9 mouse cellular contexts compared by ENCODE assay signal in the genomic region with DNA sequence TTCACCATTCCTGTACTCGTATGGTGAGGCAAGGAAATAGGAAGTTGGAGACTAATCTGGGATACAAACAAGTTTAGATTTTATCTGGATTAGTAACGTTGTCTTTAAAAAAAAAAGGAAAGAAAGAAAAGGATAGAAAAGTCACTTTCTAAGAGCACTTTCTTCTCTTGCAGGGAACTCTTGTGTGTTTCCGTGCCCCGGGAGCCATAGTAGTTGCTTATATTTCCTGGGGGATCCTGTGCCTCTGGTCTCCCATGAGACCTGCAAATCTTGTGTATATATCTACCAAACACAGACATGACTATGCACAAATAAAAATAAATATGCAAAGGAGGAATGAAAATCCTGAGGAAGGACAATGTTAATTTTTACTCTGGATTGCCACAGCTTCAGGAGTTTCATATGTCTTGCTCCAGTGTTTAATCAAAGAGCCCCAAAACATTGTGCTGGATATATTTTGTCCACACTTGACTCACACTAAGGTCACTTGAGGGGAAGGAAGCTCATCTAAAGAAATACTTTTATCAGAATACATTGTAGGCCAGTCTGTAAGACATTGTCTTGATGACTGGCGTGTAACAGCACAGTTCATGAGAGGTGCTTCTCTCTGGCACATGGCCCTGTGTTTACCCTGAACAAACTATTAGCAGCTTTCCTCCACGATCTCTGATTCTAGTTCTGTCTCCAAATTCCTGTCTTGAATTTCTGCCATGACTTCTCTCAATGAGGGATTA. TPM values are rescaled to one million over a fixed set of nuclear protein-coding genes. Genes with fewer than 3 reads are reported as not detected.
DNase-seq lines count a peak whose midpoint lies in the region; ATAC-seq and TF ChIP-seq lines count a peak whose summit lies in the region.
"Had no signal": no experiment of that assay in that cellular context is flagged by ENCODE, and none has a peak within 500 bp of the region (broad histone marks: within the 10 kb centered on the region; RNA-seq: fewer than 3 reads in every experiment).

No protein-coding gene starts in this region.

- no peaks in the 10 kb centered on the region for H3K36me3 ChIP-seq in lung, embryonic 14.5 days (ENCODE audit: insufficient read depth)
- no peaks in the 10 kb centered on the region for H3K36me3 ChIP-seq in embryonic facial prominence, embryonic 14.5 days (ENCODE audit: control insufficient read depth, insufficient read depth, low read length)
- H3K36me3 ChIP-seq in limb, embryonic 12.5 days: no peaks in the 10 kb centered on the region
- H3K36me3 ChIP-seq in neural tube, embryonic 15.5 days: no peaks in the 10 kb centered on the region

- peak; percentile 60 for DNase-seq in lung, embryonic 14.5 days
- no peak for DNase-seq in lung, postnatal 14 days
- DNase-seq in embryonic facial prominence, embryonic 14.5 days (ENCODE audit: low spot score): no peak
- no peak for DNase-seq in gastrocnemius, adult 18-20 months (ENCODE audit: low spot score)
- no peak for DNase-seq in thymus, postnatal 25 days
- DNase-seq: adrenal gland, adult 2 months had no signal

- WGBS in lung, embryonic 14.5 days: 24% methylated on average over 6 of the region's 6 CpGs
- 33% methylated on average over 6 of the region's 6 CpGs for WGBS in embryonic facial prominence, embryonic 14.5 days
- WGBS in limb, embryonic 12.5 days: 55% methylated on average over 6 of the region's 6 CpGs
- WGBS in neural tube, embryonic 15.5 days: 56% methylated on average over 6 of the region's 6 CpGs

- no peaks in the 10 kb centered on the region for H3K27me3 ChIP-seq in lung, embryonic 14.5 days (ENCODE audit: insufficient read depth, low read length)
- H3K27me3 ChIP-seq in embryonic facial prominence, embryonic 14.5 days (replicated peaks; ENCODE audit: control insufficient read depth, insufficient read depth, low read length): no peaks in the 10 kb centered on the region
- no peaks in the 10 kb centered on the region for H3K27me3 ChIP-seq in limb, embryonic 12.5 days
- H3K27me3 ChIP-seq in neural tube, embryonic 15.5 days (replicated peaks): no peaks in the 10 kb centered on the region

- TF ChIP-seq CTCF in lung, embryonic 14.5 days (IDR thresholded peaks at IDR 0.05; ENCODE audit: low read depth): no peak

- no peaks in the 10 kb centered on the region for H3K9me3 ChIP-seq in lung, embryonic 14.5 days (ENCODE audit: low read depth, low read length)
- H3K9me3 ChIP-seq in embryonic facial prominence, embryonic 14.5 days (ENCODE audit: control insufficient read depth, low read length): no peaks in the 10 kb centered on the region
- no peaks in the 10 kb centered on the region for H3K9me3 ChIP-seq in limb, embryonic 12.5 days
- H3K9me3 ChIP-seq in neural tube, embryonic 15.5 days (replicated peaks): no peaks in the 10 kb centered on the region

- H3K4me2 ChIP-seq in lung, embryonic 14.5 days: peak overlapping the region; percentile 79
- peak overlapping the region; percentile 63 for H3K4me2 ChIP-seq in embryonic facial prominence, embryonic 14.5 days (ENCODE audit: low read depth, low read length)
- H3K4me2 ChIP-seq in limb, embryonic 12.5 days: peak overlapping the region; percentile 73
- peak overlapping the region; percentile 71 for H3K4me2 ChIP-seq in neural tube, embryonic 15.5 days

- H3K4me1 ChIP-seq in lung, embryonic 14.5 days (ENCODE audit: insufficient read depth): 0 out of 2 replicates have a peak, but pooled peaks cover 4% of the 10 kb centered on the region
- peaks cover 15% of the 10 kb centered on the region for H3K4me1 ChIP-seq in embryonic facial prominence, embryonic 14.5 days (ENCODE audit: control insufficient read depth, insufficient read depth, low read length)
- peaks cover 18% of the 10 kb centered on the region for H3K4me1 ChIP-seq in limb, embryonic 12.5 days (replicated peaks)
- H3K4me1 ChIP-seq in neural tube, embryonic 15.5 days: peaks cover 32% of the 10 kb centered on the region

- ATAC-seq in lung, embryonic 14.5 days (ENCODE audit: insufficient read depth): no peak
- no peak for ATAC-seq in embryonic facial prominence, embryonic 14.5 days (ENCODE audit: low read depth)
- ATAC-seq in limb, embryonic 12.5 days (ENCODE audit: insufficient number of reproducible peaks, insufficient read depth, low FRiP score, low TSS enrichment, low read depth): no peak
- no peak for ATAC-seq in neural tube, embryonic 15.5 days (ENCODE audit: low FRiP score)
- no peak for ATAC-seq in activated CD4-positive, CD25-positive, alpha-beta regulatory T cell, adult 4 months

- H3K27ac ChIP-seq in lung, embryonic 14.5 days (ENCODE audit: low read depth): peak overlapping the region; percentile 97
- peak overlapping the region; percentile 91 for H3K27ac ChIP-seq in embryonic facial prominence, embryonic 14.5 days (replicated peaks; ENCODE audit: low read depth, low read length)
- H3K27ac ChIP-seq in limb, embryonic 12.5 days: peak overlapping the region; percentile 94
- H3K27ac ChIP-seq in neural tube, embryonic 15.5 days (replicated peaks): no peak overlapping the region

- peak overlapping the region; percentile 82 for H3K9ac ChIP-seq in lung, embryonic 14.5 days
- peak overlapping the region; percentile 72 for H3K9ac ChIP-seq in embryonic facial prominence, embryonic 14.5 days (ENCODE audit: low read depth, low read length)
- H3K9ac ChIP-seq in limb, embryonic 12.5 days (replicated peaks): peak overlapping the region; percentile 80; the same call in 1 of the 2 replicates
- no peak overlapping the region for H3K9ac ChIP-seq in neural tube, embryonic 15.5 days (replicated peaks)

- H3K4me3 ChIP-seq in lung, embryonic 14.5 days (ENCODE audit: low read depth, low read length): peak overlapping the region; percentile 45
- peak overlapping the region; percentile 43 for H3K4me3 ChIP-seq in embryonic facial prominence, embryonic 14.5 days (ENCODE audit: low read depth, low read length)
- peak overlapping the region; percentile 49 for H3K4me3 ChIP-seq in limb, embryonic 12.5 days (replicated peaks)
- H3K4me3 ChIP-seq in neural tube, embryonic 15.5 days (replicated peaks): peak overlapping the region; percentile 41

RNA-seq across cellular contexts. Expression of a gene that starts 1.5 kb away (rescaled TPM):
- polyA plus RNA-seq in lung, embryonic 14.5 days (2014; fragmentation: Nextera tagmentation; extraction: Ambion mirVana): 10.0 and 13.9 TPM in 2 replicates
- polyA plus RNA-seq in embryonic facial prominence, embryonic 14.5 days (2014; fragmentation: Nextera tagmentation; extraction: Ambion mirVana): 5.2 and 7.2 TPM in 2 replicates
- polyA plus RNA-seq in limb, embryonic 12.5 days (2016; fragmentation: Nextera tagmentation; extraction: Ambion mirVana): 9.5 and 11.3 TPM in 2 replicates
- polyA plus RNA-seq in neural tube, embryonic 15.5 days (2015; fragmentation: Nextera tagmentation; extraction: Ambion mirVana): 0.88 and 2.0 TPM in 2 replicates
- not detected for polyA plus RNA-seq in activated CD4-positive, CD25-positive, alpha-beta regulatory T cell, adult 4 months (2017; shearing (Covaris generic))
- 1 to 10 TPM; 3.2 to 3.7 TPM for total RNA-seq in gastrocnemius, adult 18-20 months (2021)

RNA-seq across cellular contexts. Expression of a gene that starts 2.9 kb away (rescaled TPM):
- polyA plus RNA-seq in lung, embryonic 14.5 days (2014; fragmentation: Nextera tagmentation; extraction: Ambion mirVana): 4.2 and 4.9 TPM in 2 replicates
- polyA plus RNA-seq in embryonic facial prominence, embryonic 14.5 days (2014; fragmentation: Nextera tagmentation; extraction: Ambion mirVana): 1.6 and 2.8 TPM in 2 replicates
- 1.9 and 2.7 TPM in 2 replicates for polyA plus RNA-seq in limb, embryonic 12.5 days (2016; fragmentation: Nextera tagmentation; extraction: Ambion mirVana)
- polyA plus RNA-seq in neural tube, embryonic 15.5 days (2015; fragmentation: Nextera tagmentation; extraction: Ambion mirVana): 0.97 TPM in 1 of 2 replicates, not detected in the other
- polyA plus RNA-seq in activated CD4-positive, CD25-positive, alpha-beta regulatory T cell, adult 4 months (2017; shearing (Covaris generic)): 1 to 10 TPM in 1 of 2 experiments, not detected in 1; 2.3 TPM
- total RNA-seq in gastrocnemius, adult 18-20 months (2021): 1 to 10 TPM in 1 of 2 experiments, under 1 TPM in 1; 0.80 to 1.7 TPM

RNA-seq across cellular contexts. Expression of a gene that starts 3.1 kb away (rescaled TPM):
- 7.8 and 12.2 TPM in 2 replicates for polyA plus RNA-seq in lung, embryonic 14.5 days (2014; fragmentation: Nextera tagmentation; extraction: Ambion mirVana)
- polyA plus RNA-seq in embryonic facial prominence, embryonic 14.5 days (2014; fragmentation: Nextera tagmentation; extraction: Ambion mirVana): 3.6 and 4.1 TPM in 2 replicates
- polyA plus RNA-seq in limb, embryonic 12.5 days (2016; fragmentation: Nextera tagmentation; extraction: Ambion mirVana): 12.5 and 21.2 TPM in 2 replicates
- 2.7 TPM in 1 of 2 replicates, not detected in the other for polyA plus RNA-seq in neural tube, embryonic 15.5 days (2015; fragmentation: Nextera tagmentation; extraction: Ambion mirVana)
- polyA plus RNA-seq in activated CD4-positive, CD25-positive, alpha-beta regulatory T cell, adult 4 months (2017; shearing (Covaris generic)): under 1 TPM in 1 of 2 experiments, not detected in 1; 0.83 TPM
- 1 to 10 TPM; 1.3 to 5.3 TPM for total RNA-seq in gastrocnemius, adult 18-20 months (2021)

RNA-seq across cellular contexts. Expression of a gene that starts 4.3 kb away (rescaled TPM):
- 144 and 147 TPM in 2 replicates for polyA plus RNA-seq in lung, embryonic 14.5 days (2014; fragmentation: Nextera tagmentation; extraction: Ambion mirVana)
- 74.5 and 84.0 TPM in 2 replicates for polyA plus RNA-seq in embryonic facial prominence, embryonic 14.5 days (2014; fragmentation: Nextera tagmentation; extraction: Ambion mirVana)
- 139 and 158 TPM in 2 replicates for polyA plus RNA-seq in limb, embryonic 12.5 days (2016; fragmentation: Nextera tagmentation; extraction: Ambion mirVana)
- polyA plus RNA-seq in neural tube, embryonic 15.5 days (2015; fragmentation: Nextera tagmentation; extraction: Ambion mirVana): 31.8 and 54.1 TPM in 2 replicates
- 10 to 100 TPM; 36.8 to 39.3 TPM for polyA plus RNA-seq in activated CD4-positive, CD25-positive, alpha-beta regulatory T cell, adult 4 months (2017; shearing (Covaris generic))
- 10 to 100 TPM; 33.6 to 46.4 TPM for total RNA-seq in gastrocnemius, adult 18-20 months (2021)

RNA-seq across cellular contexts. Expression of a gene that starts 5.9 kb away (rescaled TPM):
- 14.9 TPM in 2 replicates for polyA plus RNA-seq in lung, embryonic 14.5 days (2014; fragmentation: Nextera tagmentation; extraction: Ambion mirVana)
- 5.1 and 5.3 TPM in 2 replicates for polyA plus RNA-seq in embryonic facial prominence, embryonic 14.5 days (2014; fragmentation: Nextera tagmentation; extraction: Ambion mirVana)
- polyA plus RNA-seq in limb, embryonic 12.5 days (2016; fragmentation: Nextera tagmentation; extraction: Ambion mirVana): 16.5 and 25.4 TPM in 2 replicates
- polyA plus RNA-seq in neural tube, embryonic 15.5 days (2015; fragmentation: Nextera tagmentation; extraction: Ambion mirVana): 2.2 and 2.9 TPM in 2 replicates
- polyA plus RNA-seq in activated CD4-positive, CD25-positive, alpha-beta regulatory T cell, adult 4 months (2017; shearing (Covaris generic)): 1 to 10 TPM; 4.0 to 5.7 TPM
- total RNA-seq in gastrocnemius, adult 18-20 months (2021): 1 to 10 TPM; 2.2 to 3.7 TPM
